Mouse (Mus musculus) erythroblast, embryonic 14.5 days (primary cell): Measurements from ENCODE around the gene Zfp830.

Experiments used
- GATA1 ChIP-seq: IDR thresholded peaks from 2 replicates; pipeline ENCODE4 v1.6.1; 2012; ENCODE audit warnings: low read length, inconsistent platforms, mixed read lengths
- TAL1 ChIP-seq: IDR thresholded peaks from 3 replicates; pipeline ENCODE4 v1.6.1; 2012; ENCODE audit warnings: low read length, inconsistent platforms, mixed read lengths

GRCm38 (mm10) chr11:82739006-82739405 lies 25.1 kb upstream of the Zfp830 start:
- TF ChIP-seq GATA1: no peak
- no peak for TF ChIP-seq TAL1
